Mouse (Mus musculus) midbrain, embryonic 14.5 days (tissue): ENCODE results near the gene Pigp. TPM values are rescaled to one million over a fixed set of nuclear protein-coding genes. Genes with fewer than 3 reads are reported as not detected.

Experiments
- ATAC-seq: fragments of 200-750 bp; cut with Nextera tagmentation; 2 replicates; pipeline ENCODE4 v1.8.0; 2017; ENCODE audit warnings: moderate number of reproducible peaks, moderate library complexity; ENCODE audit not compliant: low FRiP score, low TSS enrichment
- DNase-seq: peaks from one replicate; pipeline ENCODE4 v3.0.0-alpha.2; 2015
- H3K27ac ChIP-seq: fragments of 300-500 bp; sonication (generic); replicated peaks from 2 replicates; pipeline ENCODE4 v1.5.1; 2014; ENCODE audit warnings: mild to moderate bottlenecking, low read depth, low read length, moderate library complexity
- H3K27me3 ChIP-seq: fragments of 300-500 bp; sonication (generic); 2 replicates; pipeline ENCODE4 v1.6.1; 2014; ENCODE audit warnings: low read length, control low read depth, mixed read lengths; ENCODE audit not compliant: control insufficient read depth, insufficient read depth
- H3K36me3 ChIP-seq: fragments of 300-500 bp; sonication (generic); 2 replicates; pipeline ENCODE4 v1.6.1; 2014; ENCODE audit warnings: low read length, control low read depth; ENCODE audit not compliant: control insufficient read depth, insufficient read depth
- H3K4me1 ChIP-seq: fragments of 300-500 bp; sonication (generic); 2 replicates; pipeline ENCODE4 v1.6.1; 2014; ENCODE audit warnings: mild to moderate bottlenecking, antibody characterized with exemption, low read length, control low read depth; ENCODE audit not compliant: control insufficient read depth, insufficient read depth
- H3K4me2 ChIP-seq: fragments of 300-500 bp; sonication (generic); 2 replicates; pipeline ENCODE4 v1.6.1; 2014; ENCODE audit warnings: mild to moderate bottlenecking, low read length, moderate library complexity
- H3K4me3 ChIP-seq: fragments of 300-500 bp; sonication (generic); replicated peaks from 2 replicates; pipeline ENCODE4 v1.5.1; 2014; ENCODE audit warnings: low read depth, low read length
- H3K9ac ChIP-seq: fragments of 300-500 bp; sonication (generic); replicated peaks from 2 replicates; pipeline ENCODE4 v1.6.1; 2014; ENCODE audit warnings: mild to moderate bottlenecking, low read length, moderate library complexity
- H3K9me3 ChIP-seq: fragments of 300-500 bp; sonication (generic); 2 replicates; pipeline ENCODE4 v1.6.1; 2016; ENCODE audit warnings: low read length, control low read depth, mixed read lengths; ENCODE audit not compliant: control insufficient read depth
- WGBS: fragments of 180-500 bp; shearing (Covaris S2); extraction: QIAGEN DNeasy Blood & Tissue Kit; methylation state at CpG from one replicate; pipeline ENCODE4 v1.1.7; 2014; 5-methylcytosine and 5-hydroxymethylcytosine counted together
- polyA plus RNA-seq: library from polyadenylated mRNA; unstranded; fragments of >200 nt; fragmentation: Nextera tagmentation; extraction: Ambion mirVana; gene quantifications from 2 replicates; pipeline ENCODE4 v1.2.1, GENCODE M21; 2014

Gene Pigp
- polyA plus RNA-seq, 1 experiment from 2014 or later = 103 TPM

DNA sequence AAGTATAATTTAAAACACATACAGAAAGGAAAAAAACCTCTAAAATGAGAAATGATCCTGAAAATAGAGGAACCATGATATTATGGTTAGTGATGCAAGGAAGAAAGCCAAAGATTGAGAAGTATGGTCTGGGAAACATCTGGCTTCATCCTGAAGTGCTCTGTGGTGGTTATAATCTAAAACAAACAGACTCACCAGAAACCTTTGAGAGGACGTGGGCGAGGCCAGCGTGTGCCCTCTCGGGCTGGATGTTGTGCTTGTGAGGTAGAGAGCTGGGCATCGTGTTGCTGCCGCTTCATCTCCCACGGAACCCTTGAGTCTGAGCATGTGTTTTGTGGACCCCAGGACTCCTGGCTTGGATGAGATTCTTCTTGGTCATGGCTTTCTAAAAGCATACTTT, 25.0 kb upstream of the Pigp start:
- Histone ChIP-seq H3K27me3 (no peaks in the 10 kb centered on the region), H3K4me1 (no peaks in the 10 kb centered on the region), H3K27ac (no peak overlapping the region), H3K9me3 (no peaks in the 10 kb centered on the region), H3K4me2 (no peak overlapping the region), H3K4me3 (no peak overlapping the region), H3K9ac (no peak overlapping the region), H3K36me3 (peaks cover 23% of the 10 kb centered on the region)
- DNase-seq (no peak), ATAC-seq (no peak)
- 86% methylated on average over 7 of the region's 7 CpGs for WGBS

DNA sequence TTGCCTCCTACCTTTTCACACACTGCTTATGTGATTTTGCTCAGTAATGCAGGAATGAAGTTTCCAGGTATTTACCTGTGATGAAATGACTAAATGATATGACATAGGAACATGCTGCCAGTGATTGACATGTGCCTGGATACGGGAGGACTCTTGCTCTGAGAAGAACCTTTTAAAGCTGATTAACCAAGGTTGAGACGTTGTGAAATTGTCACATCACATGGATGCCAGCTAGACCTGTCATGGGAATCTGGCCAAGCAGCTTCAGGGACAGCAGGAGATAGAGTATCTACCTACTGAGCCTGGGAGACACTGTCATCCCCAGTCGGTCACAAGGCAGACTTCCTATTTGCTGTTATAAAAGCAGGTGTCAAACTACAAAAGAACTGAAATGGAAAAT, 23.4 kb upstream of the Pigp start:
- H3K9me3 ChIP-seq = no peaks in the 10 kb centered on the region
- H3K4me2 ChIP-seq = no peak overlapping the region
- no peaks in the 10 kb centered on the region for H3K4me1 ChIP-seq
- WGBS = 78% methylated on average over 3 of the region's 3 CpGs
- no peak for DNase-seq
- peaks cover 23% of the 10 kb centered on the region for H3K36me3 ChIP-seq
- H3K27me3 ChIP-seq = no peaks in the 10 kb centered on the region
- no peak overlapping the region for H3K4me3 ChIP-seq
- H3K27ac ChIP-seq = no peak overlapping the region
- no peak overlapping the region for H3K9ac ChIP-seq
- ATAC-seq = no peak

DNA sequence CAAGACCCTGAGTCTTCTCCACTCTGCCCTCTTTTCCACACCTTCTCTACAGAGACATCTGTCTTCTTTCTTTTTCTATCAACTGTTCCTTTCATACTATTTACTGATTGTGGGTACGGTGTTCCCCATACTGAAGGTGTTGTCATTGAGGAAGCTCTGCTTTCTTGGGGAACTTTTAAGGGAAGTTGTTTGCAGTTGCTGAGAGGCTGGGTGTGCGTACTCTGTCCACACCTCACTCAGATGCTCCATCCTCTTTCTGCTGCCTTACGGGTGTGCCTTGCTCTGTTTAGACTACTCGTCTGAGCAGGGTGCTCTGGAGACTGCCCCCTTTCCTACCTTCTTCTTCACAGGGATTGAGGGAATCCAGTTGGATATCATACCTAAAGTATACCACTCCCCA, 20.7 kb upstream of the Pigp start:
- H3K4me1 ChIP-seq = no peaks in the 10 kb centered on the region
- 94% methylated on average over 4 of the region's 4 CpGs for WGBS
- H3K9ac ChIP-seq = no peak overlapping the region
- H3K27me3 ChIP-seq = no peaks in the 10 kb centered on the region
- DNase-seq (no peak), ATAC-seq (no peak)
- no peak overlapping the region for H3K4me2 ChIP-seq
- H3K4me3 ChIP-seq = no peak overlapping the region
- no peak overlapping the region for H3K27ac ChIP-seq
- peaks cover 27% of the 10 kb centered on the region for H3K36me3 ChIP-seq
- H3K9me3 ChIP-seq = no peaks in the 10 kb centered on the region

DNA sequence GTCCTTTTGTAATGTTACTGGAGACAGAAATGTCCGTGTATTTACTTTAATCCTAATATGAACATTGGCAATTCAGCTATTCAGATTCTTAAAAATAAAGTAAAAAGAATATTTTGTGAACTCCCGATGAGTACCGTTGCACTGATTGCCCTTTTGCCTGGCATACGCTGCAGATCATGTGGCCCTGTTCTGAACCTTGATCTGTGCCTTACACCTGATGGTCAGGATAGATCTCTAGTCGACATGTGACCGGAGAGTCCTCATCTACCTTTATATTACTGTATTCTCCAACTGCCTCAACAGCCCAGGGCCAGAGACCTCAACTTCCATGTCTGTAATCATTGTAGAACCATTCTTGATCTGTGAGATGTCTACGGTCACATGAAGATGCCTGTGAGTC, 16.0 kb upstream of the Pigp start:
- H3K9ac ChIP-seq = no peak overlapping the region
- H3K27ac ChIP-seq = no peak overlapping the region
- DNase-seq = no peak
- no peaks in the 10 kb centered on the region for H3K9me3 ChIP-seq
- no peak for ATAC-seq
- H3K4me3 ChIP-seq = no peak overlapping the region
- no peaks in the 10 kb centered on the region for H3K27me3 ChIP-seq
- 94% methylated on average over 7 of the region's 7 CpGs for WGBS
- H3K4me2 ChIP-seq = no peak overlapping the region
- H3K4me1 ChIP-seq = 0 out of 2 replicates have a peak, but pooled peaks cover 5% of the 10 kb centered on the region
- peaks cover 12% of the 10 kb centered on the region; the same call in 1 of the 2 replicates for H3K36me3 ChIP-seq

DNA sequence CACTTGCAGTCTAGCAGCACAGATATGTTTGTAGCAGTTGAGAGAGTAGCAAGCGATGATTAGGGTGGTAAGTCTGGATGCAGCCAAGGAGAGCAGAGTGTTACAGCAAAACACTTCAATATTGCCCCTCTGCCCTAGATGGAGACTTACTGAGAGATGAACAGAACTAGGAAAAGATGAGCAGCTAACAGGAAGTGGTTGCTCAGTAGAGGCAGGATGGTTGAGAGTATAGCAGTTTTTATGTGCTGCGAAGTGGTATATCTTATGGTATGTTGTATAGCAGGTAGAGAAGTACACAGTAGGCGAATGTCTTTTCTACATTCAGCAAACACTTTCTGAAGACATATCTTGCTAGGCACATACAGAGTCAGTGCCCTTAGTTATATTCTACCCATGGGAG, 11.6 kb upstream of the Pigp start:
- Histone ChIP-seq H3K4me3 (no peak overlapping the region), H3K27me3 (no peaks in the 10 kb centered on the region), H3K9ac (no peak overlapping the region), H3K36me3 (peaks cover 12% of the 10 kb centered on the region; the same call in 1 of the 2 replicates), H3K4me2 (no peak overlapping the region), H3K4me1 (0 out of 2 replicates have a peak, but pooled peaks cover 9% of the 10 kb centered on the region), H3K27ac (no peak overlapping the region), H3K9me3 (no peaks in the 10 kb centered on the region)
- ATAC-seq = no peak
- WGBS = 96% methylated on average over 3 of the region's 3 CpGs
- DNase-seq = no peak

DNA sequence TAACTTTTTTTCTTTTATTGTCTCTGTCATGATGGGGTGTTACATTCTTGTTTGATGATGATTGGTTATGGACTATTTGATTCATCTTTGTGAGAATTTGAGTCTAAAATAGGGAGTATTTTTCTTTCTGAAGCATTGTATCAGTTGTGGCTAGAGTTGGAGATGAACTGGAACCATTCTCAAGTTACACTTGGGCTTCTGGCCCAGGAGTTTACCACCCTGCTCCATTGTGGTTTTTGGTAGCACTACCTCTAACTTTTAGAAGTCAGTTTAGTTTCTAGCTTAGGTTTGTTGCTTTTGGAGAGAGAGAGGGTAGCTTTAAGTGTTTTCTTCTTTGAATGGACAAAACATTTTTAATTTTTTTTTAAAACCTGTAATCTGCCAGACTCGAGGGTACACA, 7.7 kb upstream of the Pigp start:
- 95% methylated on average over 1 of the region's 1 CpGs for WGBS
- no peaks in the 10 kb centered on the region for H3K36me3 ChIP-seq
- no peak overlapping the region for H3K9ac ChIP-seq
- no peak for DNase-seq
- H3K9me3 ChIP-seq = no peaks in the 10 kb centered on the region
- ATAC-seq = no peak
- peaks cover 16% of the 10 kb centered on the region for H3K4me1 ChIP-seq
- H3K27me3 ChIP-seq = no peaks in the 10 kb centered on the region
- H3K4me3 ChIP-seq = no peak overlapping the region
- H3K4me2 ChIP-seq = no peak overlapping the region
- H3K27ac ChIP-seq = no peak overlapping the region

DNA sequence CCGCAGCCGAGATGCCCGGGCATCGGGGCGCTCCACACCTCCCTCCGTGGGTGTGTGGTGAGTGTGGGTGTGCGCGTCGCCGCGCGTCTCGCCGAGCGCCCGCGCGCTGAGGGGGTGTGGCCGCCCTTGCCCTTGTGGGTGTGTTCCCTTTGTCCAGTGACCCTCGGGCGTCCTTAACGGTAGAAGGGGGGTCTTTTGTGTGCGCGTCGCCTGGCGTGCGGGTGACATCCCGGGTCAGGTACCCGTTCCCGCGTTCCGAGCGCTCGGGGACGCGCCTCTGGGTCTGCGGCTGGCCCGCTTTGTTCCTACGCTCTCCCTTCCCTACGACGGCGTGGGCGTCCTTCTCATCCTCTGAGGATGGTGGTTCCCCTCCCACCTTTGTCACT, 734 bp downstream of the Pigp start:
- no peak for DNase-seq
- no peaks in the 10 kb centered on the region for H3K27me3 ChIP-seq
- H3K27ac ChIP-seq = peak overlapping the region; percentile 99
- peaks cover 37% of the 10 kb centered on the region for H3K4me1 ChIP-seq
- 0% methylated on average over 43 of the region's 43 CpGs for WGBS
- no peaks in the 10 kb centered on the region for H3K9me3 ChIP-seq
- peak; percentile 78 for ATAC-seq
- H3K36me3 ChIP-seq = peaks cover 4% of the 10 kb centered on the region; the same call in 1 of the 2 replicates
- H3K4me3 ChIP-seq = peak overlapping the region; percentile 96
- peak overlapping the region; percentile 73 for H3K4me2 ChIP-seq
- H3K9ac ChIP-seq = peak overlapping the region; percentile 99

DNA sequence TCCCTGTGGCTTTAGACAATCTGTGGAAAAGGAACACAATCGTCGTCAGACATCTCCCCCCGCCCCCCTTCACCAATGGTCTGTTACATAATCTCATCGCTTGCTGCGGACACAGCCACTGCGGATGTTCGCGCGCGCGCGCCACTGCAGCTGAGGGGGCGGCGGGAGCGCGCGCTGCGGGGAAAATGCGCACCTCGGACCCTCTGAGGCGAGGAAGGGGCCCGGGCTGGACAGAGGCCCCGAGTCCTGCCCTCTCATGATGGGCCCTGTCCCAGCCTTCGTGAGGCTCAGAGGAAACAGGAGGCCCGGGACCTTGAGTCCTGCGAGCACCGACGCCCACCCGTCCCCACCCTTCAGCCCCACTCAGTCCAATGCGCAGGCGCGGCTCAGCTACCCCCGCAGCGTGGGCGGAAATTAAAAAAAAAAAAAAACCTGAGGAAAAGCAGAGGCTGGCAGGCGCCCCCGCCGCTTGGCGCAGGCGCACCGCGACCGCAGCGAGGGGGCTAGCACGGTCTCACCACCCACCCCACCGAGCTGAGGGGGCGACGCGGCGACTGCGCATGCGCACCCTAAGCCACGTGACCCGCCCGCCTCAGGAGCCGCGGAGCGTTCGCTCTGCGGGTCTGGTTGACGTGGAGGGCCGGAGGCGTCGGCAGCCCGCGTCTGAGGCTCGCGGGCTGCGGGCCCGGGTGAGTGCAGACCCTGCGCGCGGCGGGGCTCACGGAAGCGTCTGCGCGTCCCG, 1.3 kb downstream of the Pigp start, which contains the start of gene Ttc3:
TSS of gene Ttc3 (plus strand) at position 446 of the 742 bp plus-strand sequence.
- peaks cover 6% of the 10 kb centered on the region; the same call in 1 of the 2 replicates for H3K36me3 ChIP-seq
- peaks cover 37% of the 10 kb centered on the region for H3K4me1 ChIP-seq
- H3K4me2 ChIP-seq = peak within 1 kb of the TSS; percentile 80
- H3K4me3 ChIP-seq = peak within 1 kb of the TSS; percentile 96
- peak; percentile 81 for ATAC-seq
- H3K9me3 ChIP-seq = no peaks in the 10 kb centered on the region
- under 1% methylated on average over 79 of the region's 79 CpGs for WGBS
- H3K9ac ChIP-seq = peak within 1 kb of the TSS; percentile 99
- H3K27ac ChIP-seq = peak within 1 kb of the TSS; percentile 99
- peak; percentile 99 for DNase-seq
- H3K27me3 ChIP-seq = no peaks in the 10 kb centered on the region

DNA sequence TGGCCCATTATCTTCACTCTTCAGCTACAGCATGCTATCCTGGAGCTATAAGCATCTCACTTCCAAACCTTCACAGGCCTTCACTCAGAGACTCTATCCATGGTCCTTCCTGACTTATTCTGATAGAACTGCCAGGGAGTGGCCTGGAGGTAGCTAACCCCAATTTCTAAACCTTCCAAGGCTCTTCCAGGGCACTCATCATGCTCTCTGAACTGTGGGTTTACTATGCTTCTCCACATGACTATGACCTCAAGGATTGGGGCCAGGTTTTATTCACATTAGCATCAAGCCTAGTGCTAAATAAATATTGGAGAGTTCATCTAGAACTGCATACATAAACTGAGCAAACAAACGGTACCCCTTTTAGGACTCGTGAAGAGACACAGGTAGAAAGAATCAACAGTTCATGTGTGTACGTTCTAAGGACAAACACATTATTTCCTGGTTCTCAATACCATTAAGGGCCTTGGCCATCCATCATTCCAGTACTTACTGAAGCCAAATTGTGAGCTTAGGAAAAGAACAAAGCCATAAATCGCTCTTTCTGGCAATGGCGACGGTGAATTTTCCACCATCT, 2.0 kb downstream of the Pigp start:
- Histone ChIP-seq H3K36me3 (peaks cover 9% of the 10 kb centered on the region; the same call in 1 of the 2 replicates), H3K4me1 (peaks cover 33% of the 10 kb centered on the region), H3K4me3 (peak overlapping the region; percentile 96), H3K4me2 (peak overlapping the region; percentile 80), H3K27ac (peak overlapping the region; percentile 99), H3K9ac (peak overlapping the region; percentile 79), H3K9me3 (no peaks in the 10 kb centered on the region), H3K27me3 (no peaks in the 10 kb centered on the region)
- WGBS = 9% methylated on average over 6 of the region's 6 CpGs
- ATAC-seq = peak; percentile 0; the same call in 1 of the 2 replicates
- peak; percentile 16 for DNase-seq
